Mouse (Mus musculus) heart, adult 2 months (tissue): ENCODE data around the gene Tfb2m.

Experiments used
- CTCF ChIP-seq: fragments of 200-600 bp; IDR thresholded peaks from 2 replicates; pipeline ENCODE4 v1.8.1; 2022; ENCODE audit warnings: antibody characterized with exemption, mild to moderate bottlenecking, moderate library complexity
- EP300 ChIP-seq: fragments of 200-500 bp; IDR thresholded peaks from 2 replicates; pipeline ENCODE4 v1.6.1; 2011; ENCODE audit warnings: low read depth, low read length, control low read depth; ENCODE audit not compliant: insufficient read depth
- POLR2A ChIP-seq: fragments of 200-500 bp; IDR thresholded peaks from 2 replicates; pipeline ENCODE4 v1.6.1; 2011; ENCODE audit warnings: mild to moderate bottlenecking, low read depth, low read length, control low read depth; ENCODE audit not compliant: insufficient read depth

DNA sequence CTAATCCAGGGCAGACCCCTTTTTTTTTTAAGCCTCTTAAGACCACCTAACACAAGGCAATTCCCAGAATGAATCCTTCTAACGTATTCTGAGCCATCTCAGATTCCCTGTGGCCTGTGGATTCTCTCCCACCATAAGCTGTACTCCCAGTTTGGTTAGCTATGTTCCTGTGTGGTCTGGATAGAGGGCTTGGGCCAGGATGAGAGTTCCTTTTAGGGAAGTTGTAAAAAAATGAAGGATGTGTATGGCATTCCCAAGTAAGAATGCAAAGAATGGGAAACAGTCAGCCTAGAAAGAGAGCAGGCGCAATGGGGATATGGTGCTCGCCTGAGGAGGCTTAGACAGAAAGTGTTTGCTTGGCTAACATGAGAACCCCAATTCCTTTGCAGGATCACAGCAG lies 46.8 kb downstream of the Tfb2m start:
- TF ChIP-seq CTCF (no peak), POLR2A (no peak), EP300 (no peak)
